ENCODE assay signal across 7 mouse cellular contexts in the genomic region with DNA sequence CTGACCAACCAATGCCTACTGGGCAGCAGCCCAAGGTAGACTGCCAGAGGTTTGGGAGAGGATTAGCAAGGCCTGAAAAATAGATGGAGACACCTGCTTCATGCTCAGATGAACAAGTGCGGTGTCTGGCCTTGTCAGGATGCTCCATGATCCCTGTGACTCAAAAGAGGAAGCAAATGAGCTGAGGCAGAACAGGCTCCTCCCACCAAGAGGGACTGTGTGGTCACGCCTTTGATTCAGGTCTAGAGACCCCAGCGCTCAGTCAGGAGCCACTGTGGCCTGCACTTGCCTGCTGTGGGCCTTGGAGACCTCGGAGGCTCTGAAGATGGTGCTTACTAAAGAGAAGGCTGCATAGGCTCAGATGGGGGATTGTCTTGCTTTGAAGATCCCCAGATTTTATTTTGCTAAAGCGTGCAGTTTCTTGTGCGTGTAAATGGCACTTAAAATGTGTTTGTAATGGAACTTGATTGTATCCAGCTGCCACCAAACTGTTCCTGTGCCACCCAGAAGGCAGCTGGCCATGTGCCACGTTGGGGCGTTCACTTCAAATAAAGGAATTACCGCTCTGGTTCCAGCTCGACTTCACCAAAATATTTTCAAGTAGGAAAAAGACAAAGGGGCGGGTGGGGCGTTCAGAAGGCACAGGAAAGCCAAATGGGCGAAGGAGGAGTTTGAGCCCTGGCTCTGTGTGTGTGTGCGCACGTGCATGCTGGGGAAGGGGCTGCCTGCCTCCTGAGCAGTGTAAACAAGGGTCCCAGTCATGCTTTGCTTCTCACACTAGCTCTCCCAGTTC. TPM values are rescaled to one million over a fixed set of nuclear protein-coding genes. Genes with fewer than 3 reads are reported as not detected.
DNase-seq lines count a peak whose midpoint lies in the region; ATAC-seq and TF ChIP-seq lines count a peak whose summit lies in the region.

No protein-coding gene starts in this region.

- no peaks in the 10 kb centered on the region for H3K9me3 ChIP-seq in CH12.LX (replicated peaks; ENCODE audit: low read length)
- H3K9me3 ChIP-seq in embryonic facial prominence, embryonic 13.5 days: no peaks in the 10 kb centered on the region
- H3K9me3 ChIP-seq in stomach, embryonic 15.5 days: no peaks in the 10 kb centered on the region

- intact Hi-C loops in heart, postnatal 25 days (cut with DNase I): no loop called here

- TF ChIP-seq EP300 in CH12.LX (IDR thresholded peaks at IDR 0.05; ENCODE audit: low read length): peak; percentile 59

- TF ChIP-seq POLR2A in CH12.LX (IDR thresholded peaks at IDR 0.05; ENCODE audit: low read depth, low read length): no peak

- peaks cover 3% of the 10 kb centered on the region for H3K27me3 ChIP-seq in CH12.LX (replicated peaks)
- no peaks in the 10 kb centered on the region for H3K27me3 ChIP-seq in embryonic facial prominence, embryonic 13.5 days
- no peaks in the 10 kb centered on the region for H3K27me3 ChIP-seq in stomach, embryonic 15.5 days (replicated peaks)

- H3K4me2 ChIP-seq in CH12.LX (ENCODE audit: insufficient read depth, low read depth, poor library complexity, severe bottlenecking): no peak overlapping the region
- peak overlapping the region; percentile 33 for H3K4me2 ChIP-seq in embryonic facial prominence, embryonic 13.5 days
- peak overlapping the region; percentile 11 for H3K4me2 ChIP-seq in stomach, embryonic 15.5 days

- dilution Hi-C loops in CH12.LX (cut with MboI; ENCODE audit: extremely low pct_ligation_motif_present, extremely low pct_unique_long_range_greater_than_20kb, low sequenced_read_pairs): no loop called here

- in situ Hi-C loops in CH12.LX (cut with MboI; ENCODE audit: low pct_ligation_motif_present, low pct_unique_long_range_greater_than_20kb, low sequenced_read_pairs): no loop called here

- H3K79me2 ChIP-seq in CH12.LX (replicated peaks; ENCODE audit: control insufficient read depth, extremely low read depth, insufficient read depth, poor library complexity, severe bottlenecking): no peaks in the 10 kb centered on the region

- TF ChIP-seq CTCF in CH12.LX (conservative IDR thresholded peaks at IDR 0.05 in 1 of 2, IDR thresholded peaks at IDR 0.05 in 1 of 2; ENCODE audit: low read depth in 2 of 2, low read length in 2 of 2): no peak

- 20% methylated on average over 15 of the region's 15 CpGs for WGBS in embryonic facial prominence, embryonic 13.5 days
- 29% methylated on average over 15 of the region's 15 CpGs for WGBS in stomach, embryonic 15.5 days

- peaks cover 30 to 45% of the 10 kb centered on the region in 2 experiments for H3K36me3 ChIP-seq in CH12.LX (replicated peaks in 1 of 2; ENCODE audit: control insufficient read depth in 1 of 2, insufficient read depth in 1 of 2, low read length in 1 of 2)
- H3K36me3 ChIP-seq in embryonic facial prominence, embryonic 13.5 days: peaks cover 35% of the 10 kb centered on the region
- peaks cover 19% of the 10 kb centered on the region for H3K36me3 ChIP-seq in stomach, embryonic 15.5 days

- peak; percentile 87 for DNase-seq in CH12.LX (ENCODE audit: extremely low read depth)
- DNase-seq in Muller cell, postnatal 12 days (ENCODE audit: inconsistent ontology term): peak; percentile 54
- peak; percentile 60 for DNase-seq in heart, postnatal 25 days (ENCODE audit: low spot score)
- peak; percentile 66 to 81 for DNase-seq in layer of hippocampus, adult 8-10 months (ENCODE audit: low spot score in 2 of 2)
- peak; percentile 91 for DNase-seq in lung, postnatal 36 days

- no peak for TF ChIP-seq RAD21 in CH12.LX (IDR thresholded peaks at IDR 0.05; ENCODE audit: low read depth, low read length)

- H3K4me1 ChIP-seq in CH12.LX (ENCODE audit: control insufficient read depth in 1 of 2, insufficient read depth in 2 of 2): peaks cover 16 to 41% of the 10 kb centered on the region in 2 experiments
- peaks cover 25% of the 10 kb centered on the region for H3K4me1 ChIP-seq in embryonic facial prominence, embryonic 13.5 days
- peaks cover 17% of the 10 kb centered on the region for H3K4me1 ChIP-seq in stomach, embryonic 15.5 days

- no peak overlapping the region for H3K9ac ChIP-seq in CH12.LX (ENCODE audit: insufficient read depth, low read depth)
- no peak overlapping the region for H3K9ac ChIP-seq in embryonic facial prominence, embryonic 13.5 days
- no peak overlapping the region for H3K9ac ChIP-seq in stomach, embryonic 15.5 days

- no peak overlapping the region; the same call in 1 of the 2 replicates for H3K27ac ChIP-seq in CH12.LX (ENCODE audit: insufficient read depth, low read depth)
- H3K27ac ChIP-seq in embryonic facial prominence, embryonic 13.5 days: peak overlapping the region; percentile 90
- peak overlapping the region; percentile 90 for H3K27ac ChIP-seq in stomach, embryonic 15.5 days

- ATAC-seq in embryonic facial prominence, embryonic 13.5 days (ENCODE audit: insufficient number of reproducible peaks, insufficient read depth, low FRiP score, low TSS enrichment, low read depth): peak; percentile 73
- ATAC-seq in stomach, embryonic 15.5 days (ENCODE audit: insufficient read depth, low FRiP score, low read depth): 0 out of 2 replicates have a peak, but pooled peaks have one; percentile 41

- no peak overlapping the region for H3K4me3 ChIP-seq in CH12.LX (replicated peaks in 1 of 3; ENCODE audit: low read depth in 2 of 3, low read length in 2 of 3, poor library complexity in 1 of 3)
- H3K4me3 ChIP-seq in embryonic facial prominence, embryonic 13.5 days: no peak overlapping the region
- no peak overlapping the region for H3K4me3 ChIP-seq in stomach, embryonic 15.5 days (replicated peaks)

TF ChIP-seq in CH12.LX, 34 proteins besides CTCF, POLR2A, EP300 and RAD21:
- TF ChIP-seq MAX (IDR thresholded peaks at IDR 0.05; ENCODE audit: low read length): peak; percentile 3; the same call in 1 of the 2 replicates
- no peak for TF ChIP-seq ZNF384 (IDR thresholded peaks at IDR 0.05; ENCODE audit: low read depth, low read length)
- 0 out of 2 replicates have a peak, but pooled peaks have one; percentile 14 for TF ChIP-seq MYC (IDR thresholded peaks at IDR 0.05; ENCODE audit: low read depth, low read length)
- no peak for TF ChIP-seq USF2 (conservative IDR thresholded peaks at IDR 0.05; ENCODE audit: low read depth, low read length)
- TF ChIP-seq SIN3A (IDR thresholded peaks at IDR 0.05; ENCODE audit: low read length): 0 out of 2 replicates have a peak, but pooled peaks have one; percentile 43
- 0 out of 2 replicates have a peak, but pooled peaks have one; percentile 34 for TF ChIP-seq MEF2A (IDR thresholded peaks at IDR 0.05; ENCODE audit: borderline replicate concordance, low read depth, low read length)
- TF ChIP-seq TBP (conservative IDR thresholded peaks at IDR 0.05; ENCODE audit: low read depth, low read length): no peak
- TF ChIP-seq ETS1 (conservative IDR thresholded peaks at IDR 0.05; ENCODE audit: low read depth, low read length): peak; percentile 39; the same call in 1 of the 2 replicates
- TF ChIP-seq IRF4 (IDR thresholded peaks at IDR 0.05; ENCODE audit: low read depth, low read length): peak; percentile 67
- no peak for TF ChIP-seq UBTF (IDR thresholded peaks at IDR 0.05; ENCODE audit: low read depth, low read length)
- no peak for TF ChIP-seq ZC3H11A (IDR thresholded peaks at IDR 0.05; ENCODE audit: low read depth, low read length)
- no peak for TF ChIP-seq NELFE (IDR thresholded peaks at IDR 0.05; ENCODE audit: low read depth, low read length)
- TF ChIP-seq POLR2AphosphoS2 (IDR thresholded peaks at IDR 0.05; ENCODE audit: low read depth, low read length): no peak; the same call in 1 of the 2 replicates
- no peak for TF ChIP-seq JUN (IDR thresholded peaks at IDR 0.05; ENCODE audit: insufficient read depth, low read depth, low read length)
- TF ChIP-seq MAZ (IDR thresholded peaks at IDR 0.05; ENCODE audit: low read depth, low read length): no peak
- peak; percentile 60 for TF ChIP-seq JUND (conservative IDR thresholded peaks at IDR 0.05; ENCODE audit: low read depth, low read length)
- TF ChIP-seq ELF1 (IDR thresholded peaks at IDR 0.05; ENCODE audit: low read depth, low read length): peak; percentile 26; the same call in 1 of the 2 replicates
- no peak for TF ChIP-seq BHLHE40 (IDR thresholded peaks at IDR 0.05; ENCODE audit: low read depth, low read length)
- TF ChIP-seq MAFK (IDR thresholded peaks at IDR 0.05; ENCODE audit: insufficient replicate concordance, low read length): no peak
- TF ChIP-seq HCFC1 (IDR thresholded peaks at IDR 0.05; ENCODE audit: low read depth, low read length): no peak
- TF ChIP-seq GABPA (IDR thresholded peaks at IDR 0.05; ENCODE audit: insufficient replicate concordance, low read depth, low read length): no peak
- no peak for TF ChIP-seq PAX5 (IDR thresholded peaks at IDR 0.05; ENCODE audit: low read length)
- peak; percentile 18; the same call in 1 of the 2 replicates for TF ChIP-seq TCF12 (IDR thresholded peaks at IDR 0.05; ENCODE audit: low read depth, low read length)
- TF ChIP-seq RCOR1 (conservative IDR thresholded peaks at IDR 0.05; ENCODE audit: low read depth, low read length): no peak
- TF ChIP-seq USF1 (IDR thresholded peaks at IDR 0.05; ENCODE audit: low read depth, low read length): no peak

RNA-seq across cellular contexts. Expression of a gene that starts 6.0 kb away (rescaled TPM):
- total RNA-seq in CH12.LX (2012; rRNA removed): 47.8 and 49.7 TPM in 2 replicates
- 108 and 122 TPM in 2 replicates for total RNA-seq in CH12.LX (2014; rRNA removed)
- 79.7 and 127 TPM in 2 replicates for polyA plus RNA-seq in CH12.LX (2012; ENCODE audit: insufficient read length, low read depth)
- 15.8 and 16.1 TPM in 2 replicates for polyA plus RNA-seq in embryonic facial prominence, embryonic 13.5 days (2015; fragmentation: Nextera tagmentation; extraction: Ambion mirVana)
- total RNA-seq in heart, postnatal 25 days (2021): 10 to 100 TPM; 48.9 to 53.8 TPM
- total RNA-seq in layer of hippocampus, adult 8-10 months (2022): 10 to 100 TPM; 84.7 to 96.8 (median 89.4) TPM
- 13.8 and 13.9 TPM in 2 replicates for polyA plus RNA-seq in stomach, embryonic 15.5 days (2015; fragmentation: Nextera tagmentation; extraction: Ambion mirVana)

RNA-seq across cellular contexts. Expression of a gene that starts 35.7 kb away (rescaled TPM):
- 19.5 and 25.5 TPM in 2 replicates for total RNA-seq in CH12.LX (2012; rRNA removed)
- total RNA-seq in CH12.LX (2014; rRNA removed): 9.8 and 10.7 TPM in 2 replicates
- polyA plus RNA-seq in CH12.LX (2012; ENCODE audit: insufficient read length, low read depth): 38.7 and 42.6 TPM in 2 replicates
- 22.8 and 24.0 TPM in 2 replicates for polyA plus RNA-seq in embryonic facial prominence, embryonic 13.5 days (2015; fragmentation: Nextera tagmentation; extraction: Ambion mirVana)
- 10 to 100 TPM; 12.0 to 14.5 TPM for total RNA-seq in heart, postnatal 25 days (2021)
- total RNA-seq in layer of hippocampus, adult 8-10 months (2022): 10 to 100 TPM; 28.7 to 33.8 (median 30.8) TPM
- polyA plus RNA-seq in stomach, embryonic 15.5 days (2015; fragmentation: Nextera tagmentation; extraction: Ambion mirVana): 20.3 and 20.5 TPM in 2 replicates
